Mouse (Mus musculus) cortical plate, adult 2 months (tissue): ENCODE results near the gene Uvrag.

ENCODE experiments used
- CTCF ChIP-seq: fragments of 200-500 bp; IDR thresholded peaks from 2 replicates; pipeline ENCODE4 v1.5.1; 2011; ENCODE audit warnings: mild to moderate bottlenecking, control low read depth, low read length; ENCODE audit not compliant: insufficient read depth; ENCODE audit errors: extremely low read depth
- POLR2A ChIP-seq: fragments of 200-500 bp; IDR thresholded peaks from 2 replicates; pipeline ENCODE4 v1.6.1; 2011; ENCODE audit warnings: mild to moderate bottlenecking, low read length, control low read depth; ENCODE audit not compliant: insufficient read depth; ENCODE audit errors: extremely low read depth

GRCm38 (mm10) chr7:99027185-99027584 lies 113.8 kb downstream of the Uvrag start:
- TF ChIP-seq POLR2A (no peak), CTCF (no peak)
